Mouse (Mus musculus) midbrain, embryonic 15.5 days (tissue): ENCODE results near the gene Clca3a1. TPM values are rescaled to one million over a fixed set of nuclear protein-coding genes. Genes with fewer than 3 reads are reported as not detected.

Experiments
- ATAC-seq: fragments of 200-750 bp; cut with Nextera tagmentation; replicated peaks from 2 replicates; pipeline ENCODE4 v1.8.0; 2017; ENCODE audit warnings: moderate TSS enrichment
- H3K27ac ChIP-seq: fragments of 300-500 bp; sonication (generic); 2 replicates; pipeline ENCODE4 v1.5.1; 2015; ENCODE audit warnings: mild to moderate bottlenecking, inconsistent platforms
- H3K27me3 ChIP-seq: fragments of 300-500 bp; sonication (generic); replicated peaks from 2 replicates; pipeline ENCODE4 v1.6.1; 2015; ENCODE audit warnings: inconsistent platforms
- H3K36me3 ChIP-seq: fragments of 300-500 bp; sonication (generic); replicated peaks from 2 replicates; pipeline ENCODE4 v1.6.1; 2015; ENCODE audit warnings: inconsistent platforms
- H3K4me1 ChIP-seq: fragments of 300-500 bp; sonication (generic); 2 replicates; pipeline ENCODE4 v1.6.1; 2015; ENCODE audit warnings: inconsistent platforms
- H3K4me2 ChIP-seq: fragments of 300-500 bp; sonication (generic); 2 replicates; pipeline ENCODE4 v1.6.1; 2015; ENCODE audit warnings: inconsistent platforms, mild to moderate bottlenecking, moderate library complexity
- H3K4me3 ChIP-seq: fragments of 300-500 bp; sonication (generic); 2 replicates; pipeline ENCODE4 v1.5.1; 2015; ENCODE audit warnings: mild to moderate bottlenecking, inconsistent platforms
- H3K9ac ChIP-seq: fragments of 300-500 bp; sonication (generic); 2 replicates; pipeline ENCODE4 v1.6.1; 2015; ENCODE audit warnings: mild to moderate bottlenecking, inconsistent platforms
- H3K9me3 ChIP-seq: fragments of 300-500 bp; sonication (generic); 2 replicates; pipeline ENCODE4 v1.6.1; 2016; ENCODE audit warnings: inconsistent platforms
- WGBS: fragments of 180-500 bp; shearing (Covaris S2); methylation state at CpG from one replicate; pipeline ENCODE4 v1.1.7; 2015; ENCODE audit warnings: mixed read lengths; 5-methylcytosine and 5-hydroxymethylcytosine counted together
- polyA plus RNA-seq: library from polyadenylated mRNA; unstranded; fragments of >200 nt; fragmentation: Nextera tagmentation; extraction: Ambion mirVana; gene quantifications from 2 replicates; pipeline ENCODE4 v1.2.1, GENCODE M21; 2015

The Clca3a1 gene
- polyA plus RNA-seq, 1 experiment from 2014 or later: 0.50 TPM

DNA sequence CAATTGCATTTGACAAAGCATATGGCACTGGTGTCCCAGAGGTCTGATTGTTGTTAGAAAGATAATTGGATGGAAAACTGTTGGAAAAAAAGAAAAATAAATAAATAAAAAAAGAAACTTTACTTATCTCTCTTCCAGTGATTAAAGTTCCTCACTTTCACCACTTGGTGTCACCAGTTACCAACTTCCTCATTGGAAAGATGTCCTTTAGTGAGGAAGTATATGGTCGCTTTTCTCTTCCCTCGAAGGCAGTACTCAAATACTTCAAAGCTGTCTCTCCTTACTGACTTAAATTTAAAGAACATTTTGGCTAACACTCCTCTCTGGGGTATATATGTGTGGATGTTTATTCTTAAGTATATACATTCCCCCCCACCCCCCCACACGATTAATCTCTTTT lies 68.7 kb downstream of the Clca3a1 start:
- no peaks in the 10 kb centered on the region for H3K4me1 ChIP-seq
- no peak overlapping the region for H3K27ac ChIP-seq
- ATAC-seq: peak; percentile 72
- no peaks in the 10 kb centered on the region for H3K9me3 ChIP-seq
- no peak overlapping the region for H3K4me2 ChIP-seq
- peaks cover 29% of the 10 kb centered on the region for H3K36me3 ChIP-seq
- H3K9ac ChIP-seq: no peak overlapping the region
- H3K27me3 ChIP-seq: no peaks in the 10 kb centered on the region
- WGBS: 50% methylated on average over 3 of the region's 3 CpGs
- no peak overlapping the region for H3K4me3 ChIP-seq

- Histone ChIP-seq H3K9ac (no peak overlapping the region), H3K4me2 (no peak overlapping the region), H3K4me3 (no peak overlapping the region), H3K9me3 (no peaks in the 10 kb centered on the region), H3K27me3 (no peaks in the 10 kb centered on the region), H3K4me1 (no peaks in the 10 kb centered on the region), H3K27ac (no peak overlapping the region), H3K36me3 (peaks cover 14% of the 10 kb centered on the region)
- WGBS: 15% methylated on average over 11 of the region's 11 CpGs
- peak; percentile 38 for ATAC-seq
Observed at GRCm38 (mm10) chr3:144689236-144689635, 71.5 kb downstream of the Clca3a1 start.

DNA sequence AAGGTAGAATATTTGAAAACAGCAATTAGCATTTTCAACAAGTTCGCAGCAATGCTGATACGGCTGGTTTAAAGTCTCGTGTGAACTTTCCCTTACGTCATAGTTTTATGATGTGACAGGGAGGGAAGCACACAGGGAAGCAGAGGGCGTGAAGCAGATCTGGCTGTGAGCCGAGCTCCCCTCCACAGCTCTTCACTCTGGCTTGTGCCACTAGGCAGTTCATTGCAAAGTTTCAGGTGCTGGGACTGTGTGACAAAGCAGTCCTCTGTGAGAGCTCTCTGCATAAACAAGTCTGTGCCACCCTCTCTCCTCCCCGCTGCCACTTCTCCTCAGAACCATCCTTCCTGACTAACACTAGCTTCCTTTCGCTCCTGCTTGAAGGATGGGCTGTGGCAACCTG lies 72.5 kb downstream of the Clca3a1 start:
- H3K4me2 ChIP-seq: no peak overlapping the region
- H3K36me3 ChIP-seq: peaks cover 6% of the 10 kb centered on the region; the same call in 1 of the 2 replicates
- H3K9ac ChIP-seq: no peak overlapping the region
- H3K4me1 ChIP-seq: no peaks in the 10 kb centered on the region
- H3K4me3 ChIP-seq: no peak overlapping the region
- H3K27ac ChIP-seq: no peak overlapping the region
- ATAC-seq: no peak
- WGBS: 83% methylated on average over 8 of the region's 8 CpGs
- H3K9me3 ChIP-seq: no peaks in the 10 kb centered on the region
- no peaks in the 10 kb centered on the region for H3K27me3 ChIP-seq

DNA sequence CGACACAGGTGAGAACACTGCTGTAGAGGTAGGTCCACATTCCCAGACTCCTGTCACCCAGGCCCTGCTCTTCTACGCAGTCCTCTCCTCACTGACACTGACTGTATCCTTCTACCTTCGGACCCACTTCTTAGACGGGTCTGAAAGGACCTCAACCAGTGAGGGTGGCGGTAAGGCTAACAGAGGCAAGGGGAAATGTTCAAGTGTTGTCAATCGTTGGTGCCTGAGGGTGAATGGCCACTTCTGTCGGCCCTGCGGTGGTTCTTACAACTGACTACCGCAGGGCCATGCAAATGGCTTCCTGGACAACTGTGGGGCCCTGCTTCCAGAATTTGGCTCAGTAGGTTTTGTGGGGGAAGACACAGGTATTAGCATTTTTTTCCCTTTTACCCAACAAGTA lies 73.2 kb downstream of the Clca3a1 start:
- Histone ChIP-seq H3K36me3 (peaks cover 6% of the 10 kb centered on the region; the same call in 1 of the 2 replicates), H3K9ac (no peak overlapping the region), H3K27ac (no peak overlapping the region), H3K4me1 (no peaks in the 10 kb centered on the region), H3K4me3 (no peak overlapping the region), H3K27me3 (no peaks in the 10 kb centered on the region), H3K4me2 (no peak overlapping the region), H3K9me3 (no peaks in the 10 kb centered on the region)
- 90% methylated on average over 9 of the region's 9 CpGs for WGBS
- no peak for ATAC-seq

DNA sequence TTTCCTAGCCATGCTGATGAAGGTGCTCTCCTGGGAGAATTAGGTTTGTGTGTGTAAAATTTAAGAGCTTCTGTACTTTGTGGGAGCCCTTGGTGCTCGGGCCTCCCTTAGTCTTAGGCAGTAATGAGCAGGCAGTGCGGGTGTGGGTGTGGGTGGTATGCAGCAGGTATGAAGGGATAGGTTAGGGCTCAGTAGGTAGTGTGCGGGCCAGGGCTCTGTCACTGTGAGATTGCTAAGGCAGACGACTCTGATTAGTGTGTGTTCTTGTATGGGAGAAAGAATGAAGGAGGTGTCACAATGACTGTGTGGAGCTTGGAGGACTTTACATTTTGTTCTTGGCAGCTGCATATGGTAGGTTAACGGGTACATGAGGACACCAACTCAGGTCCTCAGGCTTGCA lies 74.6 kb downstream of the Clca3a1 start:
- Histone ChIP-seq H3K9me3 (no peaks in the 10 kb centered on the region), H3K4me2 (no peak overlapping the region), H3K27me3 (no peaks in the 10 kb centered on the region), H3K27ac (no peak overlapping the region), H3K4me1 (no peaks in the 10 kb centered on the region), H3K9ac (no peak overlapping the region), H3K36me3 (peaks cover 3% of the 10 kb centered on the region; the same call in 1 of the 2 replicates), H3K4me3 (no peak overlapping the region)
- 88% methylated on average over 5 of the region's 5 CpGs for WGBS
- 0 out of 2 replicates have a peak, but pooled peaks have one; percentile 62 for ATAC-seq

DNA sequence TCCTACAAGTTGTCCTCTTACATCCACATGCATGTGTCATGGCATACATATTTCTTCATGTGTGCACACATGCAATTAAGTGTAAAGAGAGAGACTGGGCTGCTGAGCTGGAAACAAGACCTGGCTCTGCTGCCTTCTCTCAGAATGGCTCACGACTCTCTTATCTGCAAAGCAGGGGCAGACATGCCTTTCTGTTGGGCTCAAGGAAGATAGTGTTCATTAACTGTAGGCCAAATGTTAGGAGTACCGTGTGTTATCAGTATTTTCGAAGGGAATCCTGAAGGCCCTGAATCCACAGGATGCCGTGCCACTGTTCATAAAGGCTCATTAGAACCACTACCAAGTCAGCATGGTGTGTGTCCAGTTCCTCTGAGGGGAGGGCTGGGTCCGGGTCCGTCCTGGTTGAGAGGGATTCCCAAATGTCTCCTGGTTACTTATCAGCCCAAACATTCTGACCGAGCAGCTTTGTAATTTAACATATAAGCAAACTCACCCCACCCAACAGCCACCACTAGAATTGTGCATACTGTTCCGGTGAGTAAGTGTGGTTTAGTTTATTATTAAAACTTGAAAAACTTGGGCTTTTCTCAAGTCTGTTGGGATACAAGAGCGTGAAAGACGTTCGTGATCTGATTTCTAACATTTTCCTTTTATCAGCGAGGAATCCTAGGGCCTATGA lies 77.5 kb downstream of the Clca3a1 start:
- WGBS: 93% methylated on average over 12 of the region's 12 CpGs
- ATAC-seq: no peak
- H3K27ac ChIP-seq: no peak overlapping the region
- 0 out of 2 replicates have a peak, but pooled peaks cover 3% of the 10 kb centered on the region for H3K36me3 ChIP-seq
- no peak overlapping the region for H3K9ac ChIP-seq
- no peaks in the 10 kb centered on the region for H3K27me3 ChIP-seq
- no peaks in the 10 kb centered on the region for H3K9me3 ChIP-seq
- no peak overlapping the region for H3K4me2 ChIP-seq
- no peaks in the 10 kb centered on the region for H3K4me1 ChIP-seq
- no peak overlapping the region for H3K4me3 ChIP-seq

DNA sequence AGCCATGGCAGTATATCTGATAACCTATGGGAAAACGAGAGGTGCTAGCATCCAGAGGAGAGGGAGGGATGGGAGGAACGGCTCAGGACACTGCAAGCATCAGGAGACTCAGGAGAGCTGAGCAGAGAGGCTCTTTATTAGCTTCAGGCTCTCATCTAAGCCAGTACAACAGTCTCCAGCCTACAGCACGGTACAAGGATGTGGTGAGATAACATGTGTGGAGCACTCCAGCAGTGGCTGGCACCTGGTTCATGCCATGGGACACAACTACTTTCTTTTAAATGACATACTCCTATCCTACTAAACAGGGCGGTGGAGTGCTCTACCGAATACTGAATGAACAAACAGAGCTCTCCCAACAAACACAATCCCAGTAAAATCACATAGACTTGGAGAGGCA lies 79.2 kb downstream of the Clca3a1 start:
- 0 out of 2 replicates have a peak, but pooled peaks cover 3% of the 10 kb centered on the region for H3K36me3 ChIP-seq
- 82% methylated on average over 5 of the region's 5 CpGs for WGBS
- no peak overlapping the region for H3K27ac ChIP-seq
- H3K4me3 ChIP-seq: no peak overlapping the region
- no peaks in the 10 kb centered on the region for H3K9me3 ChIP-seq
- H3K4me1 ChIP-seq: no peaks in the 10 kb centered on the region
- H3K27me3 ChIP-seq: no peaks in the 10 kb centered on the region
- no peak overlapping the region for H3K9ac ChIP-seq
- H3K4me2 ChIP-seq: no peak overlapping the region
- ATAC-seq: no peak

GRCm38 (mm10) chr3:144679701-144680159 lies 81.0 kb downstream of the Clca3a1 start:
- WGBS: 82% methylated on average over 8 of the region's 8 CpGs
- Histone ChIP-seq H3K9me3 (no peaks in the 10 kb centered on the region), H3K27ac (no peak overlapping the region), H3K27me3 (no peaks in the 10 kb centered on the region), H3K4me3 (no peak overlapping the region), H3K4me2 (no peak overlapping the region), H3K4me1 (no peaks in the 10 kb centered on the region), H3K36me3 (no peaks in the 10 kb centered on the region), H3K9ac (no peak overlapping the region)
- no peak for ATAC-seq

Other genes with a start within 250 kb of the Clca3a1 start
- gene Hs2st1, start 190.8 kb downstream of the Clca3a1 start, polyA plus RNA-seq: 15.6 and 17.1 TPM in 2 replicates
- gene Selenof, start 190.7 kb downstream of the Clca3a1 start, polyA plus RNA-seq: 501 and 507 TPM in 2 replicates
- 96.5 and 108 TPM in 2 replicates for gene Sh3glb1, start 40.6 kb downstream of the Clca3a1 start, polyA plus RNA-seq
- 0.09 TPM in 1 of 2 replicates, not detected in the other for gene Clca3a2, start 58.5 kb upstream of the Clca3a1 start, polyA plus RNA-seq
- not detected in 2 replicates for gene Clca3b, start 88.4 kb upstream of the Clca3a1 start, polyA plus RNA-seq
- not detected in 2 replicates for gene Clca4b, start 171.6 kb upstream of the Clca3a1 start, polyA plus RNA-seq
- 0.05 and 0.08 TPM in 2 replicates for gene Clca4a, start 214.1 kb upstream of the Clca3a1 start, polyA plus RNA-seq